Mouse (Mus musculus): ENCODE data around the gene Camsap1. TPM values are rescaled to one million over a fixed set of nuclear protein-coding genes. Genes with fewer than 3 reads are reported as not detected.

Camsap1 gene
- total RNA-seq, 1 experiment from 2014 or later: 6.8 TPM

DNA sequence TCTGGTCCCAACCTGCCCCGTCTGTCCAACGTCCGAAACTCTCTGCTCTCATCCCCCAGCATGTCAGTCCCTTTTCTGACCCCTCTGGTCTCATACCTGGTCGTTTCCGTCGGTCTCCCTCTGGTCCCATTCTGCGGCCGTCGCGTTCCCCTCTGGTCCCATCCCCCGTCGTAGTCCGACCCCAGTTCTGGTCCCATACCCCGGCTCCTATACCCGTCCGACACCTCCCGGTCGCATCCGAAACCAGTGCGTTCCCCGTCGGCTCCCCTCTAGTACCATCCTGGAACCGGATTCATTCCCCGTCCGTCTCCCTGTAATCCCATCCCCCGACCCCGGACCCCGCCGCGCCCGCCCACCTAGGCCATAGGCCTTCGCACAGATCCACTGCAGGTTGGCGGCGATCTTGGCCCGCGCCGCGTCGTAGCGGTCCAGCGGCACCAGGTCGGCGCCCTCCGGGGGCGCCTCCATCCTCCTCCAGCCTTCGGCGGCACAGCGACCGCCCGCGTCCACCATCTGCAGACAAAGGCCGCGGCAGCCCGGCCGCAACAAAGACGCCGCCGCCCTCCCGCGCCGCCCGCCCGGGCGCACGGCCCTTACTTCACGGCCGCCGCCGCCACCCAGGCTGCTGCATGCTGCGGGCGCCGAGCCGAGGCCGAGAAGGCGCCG, 523 bp downstream of the Camsap1 start:
- ATAC-seq (replicated peaks; ENCODE audit: insufficient number of reproducible peaks, low FRiP score, low TSS enrichment, poor library complexity, severe bottlenecking): no peak

DNA sequence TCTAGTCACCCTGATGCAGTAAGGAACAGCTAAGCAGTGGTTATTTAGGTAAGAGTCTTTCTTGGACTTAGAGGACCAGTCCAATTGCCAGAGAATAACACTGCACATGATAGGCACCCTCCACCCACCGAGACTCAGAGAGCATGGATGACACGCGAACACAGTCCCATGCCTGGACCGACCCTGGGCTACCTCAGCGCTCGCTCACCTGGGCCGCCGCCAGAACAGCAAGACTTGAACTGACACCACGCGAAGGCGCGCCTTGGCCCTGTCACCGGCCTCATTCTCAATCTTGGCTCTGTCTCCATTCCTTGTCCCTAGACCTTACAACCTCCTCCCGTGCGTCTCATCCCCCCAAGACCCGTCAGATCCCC, 1.0 kb downstream of the Camsap1 start:
- ATAC-seq (replicated peaks; ENCODE audit: insufficient number of reproducible peaks, low FRiP score, low TSS enrichment, poor library complexity, severe bottlenecking): no peak

DNA sequence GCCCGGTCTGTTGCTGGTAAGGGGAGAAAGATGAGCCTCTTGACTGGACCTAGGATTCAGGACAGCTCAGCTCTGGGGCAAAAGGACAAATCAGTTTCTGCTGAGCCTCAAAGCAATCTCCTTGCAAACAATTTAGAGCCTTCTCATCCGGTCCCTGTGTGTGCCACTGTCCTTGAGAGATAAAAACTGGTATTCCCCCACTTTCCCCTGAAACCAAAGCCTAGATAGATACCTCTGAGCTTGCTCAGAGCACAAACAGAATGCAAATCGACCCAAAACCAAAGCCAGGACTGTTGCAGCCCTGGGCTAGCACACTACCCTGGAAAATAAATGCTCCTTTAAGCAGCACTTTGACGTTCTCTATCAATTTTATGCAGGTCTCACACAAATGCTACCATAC, 4.1 kb downstream of the Camsap1 start:
- no peak for ATAC-seq (replicated peaks; ENCODE audit: insufficient number of reproducible peaks, low FRiP score, low TSS enrichment, poor library complexity, severe bottlenecking)

DNA sequence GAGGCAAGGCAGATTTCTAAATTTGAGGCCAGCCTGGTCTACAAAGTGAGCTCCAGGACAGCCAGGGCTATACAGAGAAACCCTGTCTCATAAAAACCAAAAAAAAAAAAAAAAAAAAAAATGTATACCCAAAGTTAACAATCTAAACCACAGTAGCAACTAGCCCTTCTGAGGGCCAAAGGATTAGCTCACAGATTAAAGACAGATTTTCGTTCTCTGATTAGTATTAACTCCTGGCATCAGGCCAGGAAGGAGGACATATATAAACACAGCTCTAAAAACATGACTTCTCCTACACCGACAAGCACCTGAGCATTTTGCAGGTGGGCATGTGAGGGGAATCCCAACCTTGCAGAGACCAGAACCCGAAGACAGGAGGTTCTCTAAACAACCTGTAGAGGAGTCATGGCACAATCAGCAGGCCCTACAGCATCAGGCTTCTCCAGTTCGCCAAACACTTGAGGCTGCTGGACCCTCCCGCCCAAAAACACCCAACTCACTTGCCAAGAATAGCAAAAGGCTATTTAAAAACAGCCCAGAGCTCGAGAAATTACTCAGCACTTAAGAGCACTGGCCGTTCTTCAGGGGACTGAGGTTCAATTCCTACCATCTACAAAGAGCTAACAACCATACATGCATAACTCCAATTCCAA, 5.4 kb downstream of the Camsap1 start:
- ATAC-seq (replicated peaks; ENCODE audit: insufficient number of reproducible peaks, low FRiP score, low TSS enrichment, poor library complexity, severe bottlenecking): no peak

DNA sequence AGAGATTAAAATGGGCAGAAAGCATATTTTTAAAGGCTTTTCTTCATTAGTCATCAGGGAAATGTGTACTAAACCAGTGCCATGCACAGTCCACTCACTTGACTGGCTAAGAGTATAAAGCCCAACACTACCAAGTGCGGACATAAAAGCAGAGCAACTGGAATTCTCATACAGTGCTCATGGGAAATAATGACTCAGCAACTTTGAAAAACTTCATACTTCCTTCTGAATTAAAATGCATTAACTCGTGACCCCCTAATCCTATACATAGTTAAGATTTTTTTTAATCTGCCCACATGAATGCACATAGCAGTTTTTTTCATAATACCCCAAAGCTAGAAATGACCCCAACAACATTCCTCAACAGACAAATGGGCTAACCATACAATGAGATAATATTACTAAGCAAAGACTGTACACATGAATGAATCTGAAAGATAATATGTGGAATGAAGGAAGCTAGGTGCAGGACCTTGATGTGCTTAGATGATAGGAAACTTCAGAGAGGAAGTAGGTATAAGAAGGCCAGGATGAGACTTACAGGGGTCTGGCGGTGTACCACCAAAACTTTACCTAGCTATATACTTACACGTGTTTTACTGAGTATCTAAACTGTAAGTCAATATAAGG, 7.8 kb downstream of the Camsap1 start:
- no peak for ATAC-seq (replicated peaks; ENCODE audit: insufficient number of reproducible peaks, low FRiP score, low TSS enrichment, poor library complexity, severe bottlenecking)

DNA sequence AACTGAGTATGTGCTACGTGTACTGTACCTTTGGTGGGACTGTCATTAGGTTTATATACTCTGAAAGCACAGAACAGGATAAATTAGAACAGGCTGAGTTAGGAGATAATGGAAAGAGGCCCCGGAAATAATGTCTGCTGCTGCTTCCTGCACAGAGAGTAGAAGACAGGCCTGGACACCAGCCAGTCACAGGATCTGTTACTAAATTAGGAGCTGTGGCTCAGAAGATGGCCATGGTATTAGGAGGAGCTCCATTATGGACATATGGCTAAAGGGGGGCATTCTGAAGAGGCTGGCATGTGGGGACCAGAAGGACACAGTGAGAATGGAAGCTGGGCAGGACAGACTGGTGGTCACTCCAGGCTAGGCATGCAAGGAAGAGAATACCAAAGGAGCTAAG, 12.7 kb downstream of the Camsap1 start:
- no peak for ATAC-seq (replicated peaks; ENCODE audit: insufficient number of reproducible peaks, low FRiP score, low TSS enrichment, poor library complexity, severe bottlenecking)

DNA sequence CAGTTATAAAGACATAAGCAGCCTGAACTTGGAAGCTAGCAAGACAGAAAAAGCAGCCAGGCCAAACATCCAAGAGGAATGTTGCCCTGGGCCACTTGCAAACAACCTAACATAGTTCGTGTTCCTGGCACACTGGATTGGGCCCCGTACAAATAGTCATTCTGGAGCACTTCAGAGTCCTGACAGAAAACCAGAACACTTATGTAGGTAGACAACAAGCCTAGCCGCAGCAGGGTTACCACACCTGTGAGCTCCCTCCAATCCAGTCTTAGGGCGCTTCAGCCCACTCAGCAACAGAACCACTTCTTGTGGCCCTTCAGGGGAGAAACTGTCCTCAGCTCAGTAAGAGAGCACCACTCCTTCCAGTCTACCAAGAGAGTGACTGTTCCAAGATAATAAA, 13.8 kb downstream of the Camsap1 start:
- ATAC-seq (replicated peaks; ENCODE audit: insufficient number of reproducible peaks, low FRiP score, low TSS enrichment, poor library complexity, severe bottlenecking): no peak

DNA sequence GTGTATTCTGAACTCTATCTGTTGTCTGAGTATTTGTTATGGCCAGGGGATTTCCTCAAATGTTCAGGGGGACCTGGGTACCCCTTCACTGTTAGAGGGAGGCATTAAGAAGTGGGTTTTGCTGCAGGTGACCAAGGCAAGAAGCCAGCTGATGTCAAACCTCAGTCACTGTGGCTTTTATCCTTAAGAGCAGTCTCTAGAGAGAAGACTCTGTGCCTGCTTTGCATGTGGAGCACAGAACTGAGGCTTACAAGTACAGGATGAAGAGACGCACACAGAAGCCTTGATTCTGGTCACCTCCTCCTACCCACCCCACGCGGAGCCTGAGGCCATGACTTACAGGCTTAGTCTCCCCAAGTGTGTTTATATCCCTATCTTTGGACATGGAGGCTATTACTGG, 33.8 kb downstream of the Camsap1 start:
- ATAC-seq (replicated peaks; ENCODE audit: insufficient number of reproducible peaks, low FRiP score, low TSS enrichment, poor library complexity, severe bottlenecking): no peak

DNA sequence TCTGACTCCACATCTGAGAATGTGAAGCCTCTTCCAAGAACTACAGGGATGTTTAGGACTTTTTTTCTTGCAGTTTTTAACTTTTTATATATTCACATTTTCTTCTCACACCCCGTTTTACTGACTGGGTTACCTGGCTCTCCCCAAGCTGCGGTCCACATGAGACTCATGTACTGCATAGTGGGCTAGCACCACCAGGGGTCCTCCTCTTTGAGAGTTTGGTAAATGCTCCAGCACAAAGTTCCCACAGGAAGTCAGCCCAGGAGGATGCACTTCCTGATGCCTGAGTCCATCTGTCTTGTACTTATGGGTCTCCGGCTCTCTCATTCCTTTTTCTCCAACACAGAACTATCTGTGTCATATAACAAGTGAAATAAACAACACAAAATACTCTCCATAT, 35.1 kb downstream of the Camsap1 start:
- ATAC-seq (replicated peaks; ENCODE audit: insufficient number of reproducible peaks, low FRiP score, low TSS enrichment, poor library complexity, severe bottlenecking): no peak

DNA sequence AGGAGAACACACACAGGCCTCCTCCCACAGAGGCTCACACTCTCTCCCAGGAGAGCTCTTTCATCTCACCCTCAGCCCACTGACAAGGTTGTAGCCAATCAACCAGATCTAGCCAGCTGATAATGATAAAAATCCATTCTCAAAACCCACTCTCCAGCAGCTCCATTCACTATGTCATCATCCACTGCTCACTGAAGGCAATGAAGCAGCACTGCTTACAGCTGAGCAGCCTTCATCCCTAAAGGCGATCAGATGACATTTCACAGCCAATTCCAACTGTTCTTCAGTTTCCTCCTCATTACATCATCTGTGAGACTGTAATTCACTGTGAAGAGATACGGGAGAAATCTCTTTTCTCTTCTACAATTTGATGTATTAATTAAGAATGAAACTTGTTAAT, 39.3 kb downstream of the Camsap1 start:
- ATAC-seq (replicated peaks; ENCODE audit: insufficient number of reproducible peaks, low FRiP score, low TSS enrichment, poor library complexity, severe bottlenecking): no peak

DNA sequence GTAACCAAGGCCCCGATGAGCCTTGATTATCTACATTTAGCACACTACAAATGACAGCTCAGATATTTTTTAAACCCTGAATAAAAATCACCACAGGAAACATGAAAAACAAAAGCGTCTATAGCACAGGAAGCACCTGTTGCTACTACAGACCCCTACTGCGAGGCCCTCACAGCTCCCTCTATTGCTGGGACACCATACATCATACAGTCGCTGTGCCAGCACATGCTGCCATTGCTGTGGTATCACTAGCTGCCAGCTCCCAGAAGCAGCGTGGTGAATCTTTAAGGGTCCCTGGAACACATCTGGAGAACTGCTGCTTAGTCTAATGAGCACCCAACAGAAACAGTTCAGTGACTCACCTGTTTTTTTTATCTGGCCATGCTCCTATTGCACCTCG, 42.6 kb downstream of the Camsap1 start:
- ATAC-seq (replicated peaks; ENCODE audit: insufficient number of reproducible peaks, low FRiP score, low TSS enrichment, poor library complexity, severe bottlenecking): no peak

DNA sequence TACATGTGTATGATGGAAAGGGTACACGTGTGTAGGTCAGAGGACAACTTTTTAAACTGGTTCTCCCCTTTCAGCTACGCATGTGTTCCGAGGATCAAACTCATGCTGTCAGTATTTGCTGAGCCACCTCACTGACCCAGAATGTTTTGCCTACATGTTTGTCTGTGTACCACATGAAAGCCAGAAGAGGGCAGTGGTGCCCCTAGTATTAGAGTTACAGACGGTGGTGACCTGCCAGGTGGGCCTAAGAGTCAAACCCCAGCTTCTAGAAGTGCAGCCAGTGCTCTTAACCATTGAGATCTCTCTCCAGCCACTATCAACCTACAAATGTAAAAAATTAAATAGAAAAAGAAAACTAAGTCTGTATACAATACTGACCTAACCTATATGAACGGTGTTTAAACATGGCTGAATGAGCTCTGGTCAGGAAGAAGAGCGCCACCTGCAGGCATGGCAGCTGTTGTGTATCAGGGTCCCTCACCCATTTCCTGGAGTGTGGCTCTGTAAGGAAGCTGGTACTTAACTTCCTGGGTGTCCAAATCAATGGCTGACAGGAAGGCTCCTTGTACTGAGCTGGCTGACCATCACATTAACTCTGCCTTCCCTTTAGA, 51.7 kb downstream of the Camsap1 start:
- ATAC-seq (replicated peaks; ENCODE audit: insufficient number of reproducible peaks, low FRiP score, low TSS enrichment, poor library complexity, severe bottlenecking): no peak

DNA sequence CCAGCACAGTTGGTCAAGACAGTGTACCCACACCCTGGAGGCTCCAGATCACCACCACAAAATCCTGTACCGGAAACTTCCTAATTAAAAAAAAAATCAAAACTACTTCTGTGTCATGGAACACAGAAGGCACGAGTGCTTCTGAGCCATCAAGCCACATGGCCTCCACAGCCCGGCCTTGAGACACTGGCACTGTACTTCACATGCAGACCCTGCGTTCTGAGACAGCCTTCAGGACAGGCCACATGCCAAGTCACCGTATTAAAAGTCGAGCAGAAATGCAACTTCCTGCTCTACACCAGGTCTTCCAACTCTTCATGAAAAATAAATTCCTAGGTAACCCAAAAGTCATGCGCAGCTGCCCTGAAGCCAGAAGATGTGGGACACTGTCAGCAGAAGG, 55.3 kb downstream of the Camsap1 start:
- no peak for ATAC-seq (replicated peaks; ENCODE audit: insufficient number of reproducible peaks, low FRiP score, low TSS enrichment, poor library complexity, severe bottlenecking)

DNA sequence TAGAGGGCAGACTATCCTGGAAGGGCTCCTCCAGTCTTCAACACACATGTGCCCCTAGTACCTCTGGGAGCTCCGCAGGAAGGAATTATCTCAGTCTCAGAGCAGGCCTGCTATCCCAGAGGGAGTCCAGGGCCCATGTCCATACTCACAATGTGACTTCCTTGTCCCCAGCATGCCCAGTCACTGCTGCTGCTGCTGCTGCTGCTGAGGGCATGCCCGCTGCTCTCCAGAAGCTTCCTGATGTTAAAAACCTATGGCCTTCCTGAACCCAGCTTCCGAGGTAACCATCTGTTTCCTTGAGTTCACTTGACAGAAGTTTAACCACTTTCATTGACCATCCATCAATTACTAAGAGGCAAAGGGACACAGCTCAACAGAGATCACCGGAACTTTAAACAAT, 58.1 kb downstream of the Camsap1 start:
- ATAC-seq (replicated peaks; ENCODE audit: insufficient number of reproducible peaks, low FRiP score, low TSS enrichment, poor library complexity, severe bottlenecking): no peak

DNA sequence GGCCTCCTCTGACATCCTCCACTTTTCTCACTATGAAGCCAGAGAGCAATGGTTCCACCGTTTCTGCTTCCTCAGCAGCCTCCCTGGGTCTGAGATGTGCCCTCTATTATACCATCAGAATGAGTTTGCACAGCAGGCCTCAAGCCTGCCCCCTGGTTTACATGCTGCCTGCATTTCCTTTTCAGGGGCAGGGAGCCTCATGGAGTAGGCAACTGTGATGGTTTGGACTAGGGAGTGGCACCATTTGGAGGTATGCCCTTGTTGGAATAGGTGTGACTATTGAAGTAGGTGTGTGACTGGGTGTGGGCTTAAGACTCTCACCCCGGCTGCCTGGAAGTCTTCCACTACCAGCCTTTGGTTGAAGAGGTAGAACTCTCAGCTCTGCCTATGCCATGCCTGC, 59.3 kb downstream of the Camsap1 start:
- no peak for ATAC-seq (replicated peaks; ENCODE audit: insufficient number of reproducible peaks, low FRiP score, low TSS enrichment, poor library complexity, severe bottlenecking)

DNA sequence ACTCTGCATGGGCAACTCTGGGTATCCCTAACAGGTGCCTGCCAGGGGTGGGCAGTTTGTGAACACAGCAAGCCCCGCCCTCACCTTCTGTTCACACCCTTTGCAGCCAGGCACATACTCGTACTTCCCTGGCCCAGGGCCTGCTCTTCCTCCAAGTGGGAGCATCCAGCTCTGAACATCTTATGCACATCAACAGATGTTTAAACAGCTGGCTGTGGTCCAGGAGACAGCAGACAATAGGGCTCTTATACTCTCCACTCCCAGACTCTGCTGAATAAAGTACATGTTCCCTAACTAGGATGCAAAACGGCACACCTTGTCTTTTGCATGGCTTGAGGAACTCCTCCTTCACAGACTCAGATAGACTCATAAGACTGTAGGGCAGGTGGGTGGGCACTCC, 63.1 kb downstream of the Camsap1 start:
- no peak for ATAC-seq (replicated peaks; ENCODE audit: insufficient number of reproducible peaks, low FRiP score, low TSS enrichment, poor library complexity, severe bottlenecking)

DNA sequence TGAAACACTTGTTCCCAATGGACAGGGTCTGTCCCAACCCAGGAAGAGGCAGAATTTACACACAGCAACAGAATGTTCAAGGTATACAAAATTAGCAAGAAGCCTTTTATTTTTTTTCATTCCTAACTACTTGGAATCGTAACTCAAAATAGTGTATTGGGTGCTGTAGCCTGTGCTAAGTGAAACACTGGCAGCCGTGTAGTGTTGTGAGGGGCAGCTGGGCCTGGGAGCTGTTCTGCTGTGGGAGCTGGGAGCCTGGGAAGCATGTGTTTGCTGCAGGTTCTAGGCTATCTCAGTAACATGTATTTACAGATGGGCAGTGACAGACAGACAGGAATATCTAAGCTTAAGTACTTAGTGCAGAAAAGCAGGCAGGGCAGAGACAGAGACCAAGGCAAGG, 64.7 kb downstream of the Camsap1 start:
- ATAC-seq (replicated peaks; ENCODE audit: insufficient number of reproducible peaks, low FRiP score, low TSS enrichment, poor library complexity, severe bottlenecking): no peak

DNA sequence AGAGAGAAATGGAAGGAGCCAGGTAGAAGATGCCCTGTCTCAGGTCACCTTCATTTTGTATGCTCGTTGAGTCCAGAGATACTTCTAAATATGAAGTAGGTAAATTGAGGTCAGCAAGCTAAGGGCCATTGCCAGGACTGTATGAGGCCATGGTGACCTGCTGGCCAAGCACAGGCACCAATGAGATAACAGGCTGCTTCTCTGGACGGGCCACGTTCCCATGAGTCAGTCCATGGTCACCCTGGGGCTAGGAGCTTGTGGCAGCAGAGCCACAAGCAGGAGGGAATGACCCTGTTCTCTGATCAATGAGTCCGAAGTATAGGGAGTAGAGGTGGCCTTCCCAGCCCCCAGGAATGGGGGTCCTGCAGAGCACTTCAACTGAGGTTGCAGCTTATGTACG, 68.3 kb downstream of the Camsap1 start:
- ATAC-seq (replicated peaks; ENCODE audit: insufficient number of reproducible peaks, low FRiP score, low TSS enrichment, poor library complexity, severe bottlenecking): no peak

DNA sequence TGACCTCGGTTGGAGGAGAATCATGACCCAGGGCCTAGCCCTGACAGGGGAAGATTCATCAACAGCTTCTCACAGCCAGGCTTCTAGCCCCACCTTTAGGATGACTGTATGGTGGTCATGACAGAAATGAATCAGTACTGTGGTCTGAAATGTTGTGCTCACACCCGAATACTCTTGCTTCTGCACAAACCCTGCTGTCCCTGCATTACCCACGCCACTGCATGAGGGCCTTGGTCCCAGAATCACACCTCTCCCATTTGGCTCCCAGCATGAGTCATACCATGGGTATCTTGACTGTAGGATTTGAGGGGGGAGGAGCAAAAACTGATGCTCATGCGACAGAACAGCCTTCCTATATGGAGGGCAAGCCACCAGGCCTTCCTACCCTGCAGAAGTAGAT, 68.9 kb downstream of the Camsap1 start:
- no peak for ATAC-seq (replicated peaks; ENCODE audit: insufficient number of reproducible peaks, low FRiP score, low TSS enrichment, poor library complexity, severe bottlenecking)

DNA sequence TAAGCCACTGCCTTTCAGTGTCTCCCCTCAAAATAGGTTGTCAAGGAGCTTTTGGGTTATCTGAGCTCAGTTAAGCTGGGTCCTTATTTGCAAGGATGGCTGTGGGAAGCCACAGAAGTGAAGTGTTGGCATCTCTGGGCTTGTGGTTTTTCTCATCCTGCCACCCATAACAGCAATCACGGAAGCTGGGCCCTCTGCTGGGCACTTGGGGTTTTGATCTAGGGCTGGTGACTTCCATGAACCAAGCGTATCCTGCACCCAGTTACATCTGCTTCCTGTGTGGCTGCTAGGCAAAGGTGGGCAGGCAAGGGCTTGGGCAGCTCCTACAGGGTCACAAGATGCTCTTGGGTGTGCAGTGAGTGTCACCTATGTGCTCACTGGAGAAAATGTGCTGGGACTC, 69.8 kb downstream of the Camsap1 start:
- ATAC-seq (replicated peaks; ENCODE audit: insufficient number of reproducible peaks, low FRiP score, low TSS enrichment, poor library complexity, severe bottlenecking): no peak

Data from monocyte, adult 5-6 weeks (primary cell).